Mouse (Mus musculus): ENCODE measurements around the gene Slc4a3.

GRCm38 (mm10) chr1:75524679-75525078 is 21.4 kb upstream of the Slc4a3 start:
- TF ChIP-seq CTCF (IDR thresholded peaks at IDR 0.05; ENCODE audit: extremely low read depth, insufficient read depth, low read length) (no peak), POLR2A (IDR thresholded peaks at IDR 0.05; ENCODE audit: extremely low read depth, insufficient read depth, low read length) (no peak)

All from cortical plate, adult 2 months (tissue).